Mouse (Mus musculus): ENCODE measurements around the gene Adra1b. TPM values are rescaled to one million over a fixed set of nuclear protein-coding genes. Genes with fewer than 3 reads are reported as not detected.
A peak's percentile ranks its signal among the peaks of the same experiment; 100 is the strongest.

The Adra1b gene
- 10 to 100 TPM; 41.4 to 49.1 TPM for total RNA-seq (2021)

GRCm38 (mm10) chr11:43901051-43901654 is at the start of gene Adra1b:
TSS of gene Adra1b (minus strand) at chr11:43901210.
- intact Hi-C loops (cut with DNase I) = no loop called here

GRCm38 (mm10) chr11:43950274-43950673 is 49.3 kb upstream of the Adra1b start:
- intact Hi-C loops (cut with DNase I) = no loop called here
- DNase-seq = no peak

More at GRCm38 (mm10) chr11:43901051-43901654, at the start of gene Adra1b:
- no peak for DNase-seq

GRCm38 (mm10) chr11:43943781-43944180 is 42.8 kb upstream of the Adra1b start:
- intact Hi-C loops (cut with DNase I) = no loop called here
- no peak for DNase-seq

- no peak for DNase-seq
- intact Hi-C loops (cut with DNase I) = no loop called here
Observed at GRCm38 (mm10) chr11:43943167-43943566, 42.2 kb upstream of the Adra1b start.

- intact Hi-C loops (cut with DNase I) = no loop called here
- no peak for DNase-seq
Observed at GRCm38 (mm10) chr11:43940501-43941202, 39.6 kb upstream of the Adra1b start.

- intact Hi-C loops (cut with DNase I) = no loop called here
- DNase-seq = no peak
Observed at GRCm38 (mm10) chr11:43936023-43936422, 35.0 kb upstream of the Adra1b start.

- DNase-seq = peak in 1 of 2 experiments; percentile 25
- intact Hi-C loops (cut with DNase I) = no loop called here
Observed at GRCm38 (mm10) chr11:43933480-43933879, 32.5 kb upstream of the Adra1b start.

GRCm38 (mm10) chr11:43933000-43933399 is 32.0 kb upstream of the Adra1b start:
- DNase-seq = no peak
- intact Hi-C loops (cut with DNase I) = no loop called here

GRCm38 (mm10) chr11:43930191-43930590 is 29.2 kb upstream of the Adra1b start:
- no peak for DNase-seq
- intact Hi-C loops (cut with DNase I) = no loop called here

- no peak for DNase-seq
- intact Hi-C loops (cut with DNase I) = no loop called here
Observed at GRCm38 (mm10) chr11:43929706-43930105, 28.7 kb upstream of the Adra1b start.

GRCm38 (mm10) chr11:43929178-43929577 is 28.2 kb upstream of the Adra1b start:
- intact Hi-C loops (cut with DNase I) = no loop called here
- peak; percentile 83 to 85 for DNase-seq

GRCm38 (mm10) chr11:43927133-43927815 is 26.3 kb upstream of the Adra1b start:
- intact Hi-C loops (cut with DNase I) = no loop called here
- no peak for DNase-seq

GRCm38 (mm10) chr11:43926163-43926562 is 25.2 kb upstream of the Adra1b start:
- intact Hi-C loops (cut with DNase I) = no loop called here
- DNase-seq = peak in 1 of 2 experiments; percentile 14

GRCm38 (mm10) chr11:43925584-43925983 is 24.6 kb upstream of the Adra1b start:
- intact Hi-C loops (cut with DNase I) = no loop called here

GRCm38 (mm10) chr11:43921701-43922100 is 20.7 kb upstream of the Adra1b start:
- intact Hi-C loops (cut with DNase I) = no loop called here
- DNase-seq = no peak

More at GRCm38 (mm10) chr11:43925584-43925983, 24.6 kb upstream of the Adra1b start:
- peak; percentile 27 to 35 for DNase-seq

GRCm38 (mm10) chr11:43919492-43920055 is 18.6 kb upstream of the Adra1b start:
- intact Hi-C loops (cut with DNase I) = no loop called here
- peak in 1 of 2 experiments; percentile 23 for DNase-seq

- intact Hi-C loops (cut with DNase I) = no loop called here
- DNase-seq = peak in 1 of 2 experiments; percentile 37
Observed at GRCm38 (mm10) chr11:43914552-43915447, 13.8 kb upstream of the Adra1b start.

GRCm38 (mm10) chr11:43912136-43912888 is 11.3 kb upstream of the Adra1b start:
- intact Hi-C loops (cut with DNase I) = no loop called here
- DNase-seq = no peak

- intact Hi-C loops (cut with DNase I) = no loop called here
- no peak for DNase-seq
Observed at GRCm38 (mm10) chr11:43911646-43912045, 10.6 kb upstream of the Adra1b start.

- intact Hi-C loops (cut with DNase I) = no loop called here
Observed at GRCm38 (mm10) chr11:43903351-43903750, 2.3 kb upstream of the Adra1b start.

More at GRCm38 (mm10) chr11:43903351-43903750, 2.3 kb upstream of the Adra1b start:
- no peak for DNase-seq

Measured in heart, postnatal 10 days (tissue).